Mouse (Mus musculus): ENCODE results near the gene Dnajb1.
"Not testable (repeated sequence)": the region's sequence is repeated elsewhere in the genome, so short reads cannot be mapped to it uniquely, and the experiment has no call there.

Dnajb1 gene

DNA sequence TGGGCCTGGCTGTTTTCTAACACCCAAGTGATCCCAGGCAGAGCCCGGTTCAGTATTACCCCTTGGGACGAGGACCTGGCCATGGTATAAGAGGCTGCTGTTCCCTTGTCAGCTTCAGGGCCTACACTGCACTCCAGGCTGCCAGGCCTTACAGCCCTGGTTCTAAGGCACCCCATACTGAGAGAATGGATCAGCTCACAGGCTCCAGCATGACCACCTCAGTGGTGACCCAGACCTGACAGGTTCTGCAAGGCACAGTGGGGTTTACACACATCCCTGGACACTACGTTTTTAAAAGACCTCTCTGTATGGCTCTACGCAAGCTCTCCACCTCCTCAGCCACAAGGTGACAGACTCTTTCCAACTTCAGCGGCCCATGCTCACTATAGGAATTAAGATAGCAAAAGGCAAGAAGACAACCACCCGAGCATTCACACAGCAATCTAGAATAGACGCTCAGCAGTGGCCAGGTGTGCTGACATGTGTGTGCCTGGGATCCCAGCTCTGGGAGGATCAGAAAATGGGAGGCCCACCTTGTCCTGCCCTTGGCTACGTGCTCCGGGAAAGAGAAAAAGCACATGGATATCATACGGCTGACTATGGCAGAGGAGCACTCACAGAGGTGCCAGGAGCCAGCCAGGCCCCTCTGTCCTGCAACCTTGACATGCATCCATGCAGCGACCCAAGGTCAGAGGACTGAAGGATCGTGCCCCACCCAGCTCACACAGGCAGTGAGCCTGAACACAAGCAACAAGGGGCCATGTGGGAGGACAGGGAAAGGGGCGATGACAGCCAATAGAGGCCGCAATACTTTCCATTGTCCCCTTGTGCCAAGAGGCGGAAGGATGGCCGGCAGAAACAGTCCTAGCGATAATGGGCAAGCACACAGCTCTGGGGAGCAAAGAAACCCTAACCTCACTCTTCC, 29.6 kb upstream of the Dnajb1 start:
- DNase-seq, result no peak

DNA sequence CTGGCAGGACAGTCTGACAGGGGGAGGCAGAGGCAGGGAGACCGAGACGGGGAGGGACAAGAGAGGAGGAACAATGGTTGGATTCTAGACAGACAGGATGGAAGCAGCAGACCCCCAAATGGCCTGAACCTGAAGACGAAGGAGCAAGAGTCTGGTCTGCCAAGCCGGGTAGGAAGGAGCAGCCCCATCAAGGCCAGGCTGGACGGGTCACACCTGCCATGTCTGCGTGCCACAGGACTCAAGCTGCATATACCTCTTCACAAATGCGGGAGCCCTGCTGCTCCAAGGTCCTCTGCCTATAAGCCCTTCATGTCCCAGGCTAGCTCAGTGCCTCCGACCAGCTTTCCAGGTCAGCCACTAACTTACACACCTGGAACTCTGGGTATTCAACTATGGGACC, 28.3 kb upstream of the Dnajb1 start:
- DNase-seq, result no peak

DNA sequence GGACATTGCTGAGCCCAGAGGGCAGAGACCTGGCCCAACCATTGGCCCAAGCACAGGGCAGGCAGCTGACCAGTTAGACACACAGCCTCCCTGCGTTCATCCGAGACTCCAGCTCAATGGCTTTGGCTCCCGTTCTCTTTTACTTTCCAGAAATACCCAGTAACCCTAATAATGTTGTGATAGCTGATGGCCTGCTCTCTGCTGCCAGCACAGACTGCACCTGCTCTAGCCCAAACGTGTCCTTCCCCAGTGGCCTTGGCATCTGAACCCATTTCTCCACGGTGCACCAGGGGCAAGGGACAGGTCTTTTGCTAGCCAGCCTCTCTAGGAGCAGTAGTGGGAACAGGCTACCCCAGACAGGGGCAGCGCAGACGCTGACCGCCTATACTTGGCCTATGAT, 27.2 kb upstream of the Dnajb1 start:
- no peak for DNase-seq

DNA sequence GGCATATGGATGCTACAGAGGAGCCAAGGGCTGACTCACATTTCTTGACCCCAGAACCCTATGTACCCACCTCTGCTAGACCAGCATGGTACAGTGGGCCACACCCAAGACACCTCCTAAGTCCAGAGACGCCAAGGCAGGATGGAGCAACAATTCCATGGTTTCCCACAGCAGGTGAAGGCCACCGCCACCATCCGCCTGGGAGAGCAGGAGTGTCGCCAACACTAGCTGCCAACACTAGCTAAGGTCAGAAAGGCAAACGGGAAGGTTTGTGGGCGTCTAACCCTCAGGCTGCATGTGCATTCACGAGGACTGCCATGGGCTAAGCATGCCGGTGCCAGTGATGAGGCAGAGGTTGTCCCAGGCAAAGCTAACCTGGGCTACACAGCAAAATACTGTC, 25.8 kb upstream of the Dnajb1 start:
- DNase-seq, result no peak

GRCm38 (mm10) chr8:83583236-83583635, 24.8 kb upstream of the Dnajb1 start:
- DNase-seq, result no peak

- DNase-seq, result no peak
These were observed 23.2 kb upstream of the Dnajb1 start for GRCm38 (mm10) chr8:83584771-83585170.

DNA sequence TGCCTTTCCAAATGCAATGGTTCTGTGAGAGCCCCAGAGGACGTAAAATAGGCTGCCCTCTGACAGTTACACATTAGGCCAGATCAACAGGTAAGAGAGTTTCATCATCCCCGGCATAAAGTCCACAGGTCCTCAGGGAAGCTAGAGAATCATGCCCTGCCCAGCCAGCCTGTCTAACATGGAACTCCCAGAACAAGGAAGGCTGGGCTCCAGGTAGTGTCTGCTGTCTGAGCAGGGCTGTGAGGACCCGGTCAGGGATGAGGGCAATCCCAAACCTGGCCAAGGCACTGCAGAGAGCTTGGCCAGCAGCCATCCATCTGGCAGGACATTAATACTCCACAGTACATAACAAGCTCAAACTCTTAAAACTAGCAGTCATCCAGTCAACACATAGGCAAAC, 22.7 kb upstream of the Dnajb1 start:
- DNase-seq, result no peak

DNA sequence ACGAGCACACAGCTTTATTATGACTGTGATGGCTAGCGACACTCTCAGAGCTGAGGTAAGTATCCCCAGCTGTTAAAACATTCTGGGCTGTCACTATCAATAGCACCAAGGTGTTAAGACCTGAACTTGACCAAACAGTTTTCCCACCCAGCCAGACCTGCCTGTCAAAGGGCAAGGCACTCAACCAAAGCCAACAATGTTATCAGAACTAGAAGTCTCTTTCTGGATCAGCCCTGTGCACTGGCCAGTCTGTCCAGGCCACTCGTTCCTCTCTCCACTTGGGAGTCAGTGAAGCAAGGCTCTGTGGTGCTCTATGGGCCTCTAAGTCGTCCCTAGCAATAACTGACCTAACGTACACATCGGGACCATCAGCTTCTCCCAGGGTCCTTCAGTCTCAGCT, 20.3 kb upstream of the Dnajb1 start:
- no peak for DNase-seq

DNA sequence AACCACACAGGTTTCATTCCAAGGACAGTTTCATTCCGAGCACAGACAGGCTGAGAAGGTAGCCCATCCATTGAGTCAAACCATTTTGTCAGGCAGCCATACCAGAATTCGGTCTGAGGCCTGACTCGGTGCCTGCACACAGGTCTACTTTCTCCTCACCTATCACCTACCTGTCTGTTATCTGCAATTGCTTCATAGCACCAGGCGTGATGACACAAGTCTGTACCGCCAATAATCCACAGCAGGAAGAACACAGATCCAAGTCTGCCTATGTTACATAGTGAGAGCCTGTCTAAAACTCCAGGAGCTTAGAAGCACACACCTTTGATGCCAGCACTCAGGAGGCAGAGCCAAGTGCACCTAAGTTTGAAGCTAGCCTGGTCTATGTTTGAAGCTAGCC, 19.1 kb upstream of the Dnajb1 start:
- no peak for DNase-seq

- no peak for DNase-seq
These were observed 17.4 kb upstream of the Dnajb1 start for GRCm38 (mm10) chr8:83590488-83591023.

DNA sequence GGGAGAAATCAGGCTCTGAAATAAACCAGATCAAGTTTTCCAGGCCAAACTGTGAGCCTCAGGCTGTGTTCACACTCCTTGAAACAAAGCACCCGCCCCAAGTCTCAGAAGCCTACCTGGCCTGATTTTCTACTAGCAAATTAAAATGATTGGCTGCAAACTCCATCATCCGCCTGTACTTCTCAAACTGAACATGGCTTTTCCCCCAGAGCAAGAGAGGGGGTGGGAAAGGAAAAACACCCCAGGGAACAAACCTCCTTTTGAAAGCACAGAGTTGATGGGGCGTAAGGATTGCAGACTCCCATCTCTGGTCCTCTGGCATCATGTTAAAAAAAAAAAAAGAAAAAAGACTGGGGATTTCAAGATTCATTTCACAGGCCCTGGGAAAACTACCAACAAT, 15.3 kb upstream of the Dnajb1 start:
- DNase-seq, result no peak

GRCm38 (mm10) chr8:83593325-83594166, 14.4 kb upstream of the Dnajb1 start:
- DNase-seq, result no peak

- peak; percentile 97 for DNase-seq
These were observed 13.6 kb upstream of the Dnajb1 start for GRCm38 (mm10) chr8:83594167-83595049.

- DNase-seq, result not testable (repeated sequence)
These were observed 13.0 kb upstream of the Dnajb1 start for GRCm38 (mm10) chr8:83595050-83595345.

DNA sequence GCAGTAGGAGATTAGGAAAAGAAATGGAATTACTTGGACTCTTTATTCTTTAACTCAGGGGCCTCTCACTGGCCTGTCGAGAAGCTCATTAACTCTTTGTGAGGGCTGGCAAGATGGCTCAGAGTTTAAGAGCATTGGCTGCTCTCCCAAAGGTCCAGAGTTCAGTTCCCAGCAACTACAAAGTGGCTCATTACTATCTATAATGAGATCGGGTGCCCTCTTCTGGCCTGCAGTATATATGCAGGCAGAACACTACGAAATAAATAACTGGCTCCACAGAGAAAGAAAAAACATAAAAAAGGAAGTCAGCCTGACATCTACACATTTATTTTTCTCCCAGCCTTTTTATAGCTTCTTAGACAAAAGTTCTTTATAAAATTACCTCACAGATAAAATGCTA, 11.6 kb upstream of the Dnajb1 start:
- no peak for DNase-seq

- no peak for DNase-seq
These were observed 9.8 kb upstream of the Dnajb1 start for GRCm38 (mm10) chr8:83598146-83598545.

DNA sequence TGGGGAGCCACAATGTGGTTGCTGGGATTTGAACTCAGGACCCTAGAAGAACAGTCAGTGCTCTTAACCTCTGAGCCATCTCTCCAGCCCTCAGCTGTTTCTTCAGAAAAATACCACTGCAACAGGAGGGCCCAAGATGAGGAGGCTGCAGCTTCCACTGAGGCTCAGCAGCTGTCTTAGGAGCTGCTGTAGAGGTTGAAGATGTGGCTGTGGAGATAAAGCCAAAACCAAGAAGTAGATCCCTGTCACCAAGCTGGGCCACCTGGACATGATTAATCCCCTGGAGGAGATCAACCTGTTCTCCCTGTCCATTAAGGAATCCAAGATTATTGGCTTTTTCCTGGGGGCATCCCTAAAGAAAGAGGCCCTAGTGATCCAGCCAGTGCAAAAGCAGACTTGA, 8.2 kb upstream of the Dnajb1 start:
- DNase-seq, result no peak

- no peak for DNase-seq
These were observed 5.4 kb upstream of the Dnajb1 start for GRCm38 (mm10) chr8:83602650-83603029.

- DNase-seq, result peak; percentile 85
These were observed 421 bp downstream of the Dnajb1 start for GRCm38 (mm10) chr8:83608398-83608829.

GRCm38 (mm10) chr8:83609086-83609485, 1.1 kb downstream of the Dnajb1 start:
- no peak for DNase-seq

- no peak for DNase-seq
These were observed 1.7 kb downstream of the Dnajb1 start for GRCm38 (mm10) chr8:83609547-83610180.

DNA sequence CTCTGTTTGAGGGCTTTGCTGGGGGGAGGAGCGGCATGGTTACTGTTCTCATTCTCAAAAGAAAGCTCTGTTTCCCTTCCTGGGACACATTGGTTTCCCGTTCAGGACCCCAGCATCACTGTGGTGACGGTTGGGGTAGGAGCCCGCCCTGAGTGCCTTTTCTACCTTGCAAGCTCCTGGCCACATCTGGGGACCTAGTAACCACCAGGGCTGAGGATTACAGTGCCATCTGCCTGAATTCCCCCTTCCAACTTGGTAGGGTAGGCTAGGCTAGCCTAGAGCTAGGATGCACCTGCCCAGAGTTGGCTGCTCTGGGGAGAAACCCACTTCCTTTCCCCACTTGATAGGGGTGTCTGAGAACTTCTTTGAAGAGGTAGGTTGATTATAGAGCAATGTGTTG, 3.9 kb downstream of the Dnajb1 start:
- DNase-seq, result no peak

Data from right cerebral cortex, postnatal 25 days (tissue).